Mouse (Mus musculus): ENCODE measurements around the gene C77080. TPM values are rescaled to one million over a fixed set of nuclear protein-coding genes. Genes with fewer than 3 reads are reported as not detected.
A peak's percentile ranks its signal among the peaks of the same experiment; 100 is the strongest.

The C77080 gene
- polyA plus RNA-seq, 1 experiment: 2.9 TPM

- DNase-seq (ENCODE audit: low read depth in 1 of 2, low spot score in 2 of 2): no peak
- TF ChIP-seq POLR2A (IDR thresholded peaks at IDR 0.05; ENCODE audit: low read depth, low read length) (no peak), CTCF (IDR thresholded peaks at IDR 0.05; ENCODE audit: extremely low read depth, insufficient read depth, insufficient read length, insufficient replicate concordance) (no peak)
- Histone ChIP-seq H3K27me3 (ENCODE audit: control insufficient read depth, insufficient read depth, low read length) (peaks cover 9% of the 10 kb centered on the region), H3K36me3 (ENCODE audit: control insufficient read depth, insufficient read depth, low read length) (no peaks in the 10 kb centered on the region), H3K4me1 (ENCODE audit: control insufficient read depth, insufficient read depth, insufficient read length) (peaks cover 6% of the 10 kb centered on the region), H3K27ac (ENCODE audit: insufficient read depth, low read length) (no peak overlapping the region), H3K4me3 (ENCODE audit: extremely low read depth, insufficient read depth, insufficient read length) (peak overlapping the region; percentile 40)
- 5% methylated on average over 28 of the region's 28 CpGs for WGBS
Observed at GRCm38 (mm10) chr4:129286683-129287471, 25.7 kb upstream of the C77080 start.

- Histone ChIP-seq H3K27ac (ENCODE audit: insufficient read depth, low read length) (no peak overlapping the region), H3K4me1 (ENCODE audit: control insufficient read depth, insufficient read depth, insufficient read length) (peaks cover 6% of the 10 kb centered on the region), H3K36me3 (ENCODE audit: control insufficient read depth, insufficient read depth, low read length) (no peaks in the 10 kb centered on the region), H3K4me3 (ENCODE audit: extremely low read depth, insufficient read depth, insufficient read length) (no peak overlapping the region), H3K27me3 (ENCODE audit: control insufficient read depth, insufficient read depth, low read length) (peaks cover 9% of the 10 kb centered on the region)
- 34% methylated on average over 5 of the region's 5 CpGs for WGBS
- DNase-seq (ENCODE audit: low read depth in 1 of 2, low spot score in 2 of 2): no peak
- TF ChIP-seq POLR2A (IDR thresholded peaks at IDR 0.05; ENCODE audit: low read depth, low read length) (no peak), CTCF (IDR thresholded peaks at IDR 0.05; ENCODE audit: extremely low read depth, insufficient read depth, insufficient read length, insufficient replicate concordance) (no peak)
Observed at GRCm38 (mm10) chr4:129286001-129286682, 24.9 kb upstream of the C77080 start.

- Histone ChIP-seq H3K36me3 (ENCODE audit: control insufficient read depth, insufficient read depth, low read length) (no peaks in the 10 kb centered on the region), H3K4me3 (ENCODE audit: extremely low read depth, insufficient read depth, insufficient read length) (no peak overlapping the region), H3K27ac (ENCODE audit: insufficient read depth, low read length) (no peak overlapping the region), H3K4me1 (ENCODE audit: control insufficient read depth, insufficient read depth, insufficient read length) (peaks cover 6% of the 10 kb centered on the region), H3K27me3 (ENCODE audit: control insufficient read depth, insufficient read depth, low read length) (peaks cover 9% of the 10 kb centered on the region)
- TF ChIP-seq CTCF (IDR thresholded peaks at IDR 0.05; ENCODE audit: extremely low read depth, insufficient read depth, insufficient read length, insufficient replicate concordance) (no peak), POLR2A (IDR thresholded peaks at IDR 0.05; ENCODE audit: low read depth, low read length) (no peak)
- WGBS: 83% methylated on average over 2 of the region's 2 CpGs
- DNase-seq (ENCODE audit: low read depth in 1 of 2, low spot score in 2 of 2): no peak
Observed at GRCm38 (mm10) chr4:129284685-129285084, 23.5 kb upstream of the C77080 start.

- no peak overlapping the region for H3K27ac ChIP-seq (ENCODE audit: insufficient read depth, low read length)
- WGBS: 91% methylated on average over 5 of the region's 5 CpGs
- no peaks in the 10 kb centered on the region for H3K36me3 ChIP-seq (ENCODE audit: control insufficient read depth, insufficient read depth, low read length)
- peaks cover 9% of the 10 kb centered on the region for H3K27me3 ChIP-seq (ENCODE audit: control insufficient read depth, insufficient read depth, low read length)
- TF ChIP-seq POLR2A (IDR thresholded peaks at IDR 0.05; ENCODE audit: low read depth, low read length) (no peak), CTCF (IDR thresholded peaks at IDR 0.05; ENCODE audit: extremely low read depth, insufficient read depth, insufficient read length, insufficient replicate concordance) (no peak)
- no peak for DNase-seq (ENCODE audit: low read depth in 1 of 2, low spot score in 2 of 2)
- no peak overlapping the region for H3K4me3 ChIP-seq (ENCODE audit: extremely low read depth, insufficient read depth, insufficient read length)
- peaks cover 6% of the 10 kb centered on the region for H3K4me1 ChIP-seq (ENCODE audit: control insufficient read depth, insufficient read depth, insufficient read length)
Observed at GRCm38 (mm10) chr4:129283226-129283625, 22.0 kb upstream of the C77080 start.

GRCm38 (mm10) chr4:129282786-129283185, 21.6 kb upstream of the C77080 start:
- H3K27me3 ChIP-seq (ENCODE audit: control insufficient read depth, insufficient read depth, low read length): peaks cover 8% of the 10 kb centered on the region
- TF ChIP-seq CTCF (IDR thresholded peaks at IDR 0.05; ENCODE audit: extremely low read depth, insufficient read depth, insufficient read length, insufficient replicate concordance): no peak
- no peak for TF ChIP-seq POLR2A (IDR thresholded peaks at IDR 0.05; ENCODE audit: low read depth, low read length)
- H3K4me1 ChIP-seq (ENCODE audit: control insufficient read depth, insufficient read depth, insufficient read length): peaks cover 6% of the 10 kb centered on the region
- WGBS: 93% methylated on average over 5 of the region's 5 CpGs
- no peak for DNase-seq (ENCODE audit: low read depth in 1 of 2, low spot score in 2 of 2)
- H3K4me3 ChIP-seq (ENCODE audit: extremely low read depth, insufficient read depth, insufficient read length): no peak overlapping the region
- H3K36me3 ChIP-seq (ENCODE audit: control insufficient read depth, insufficient read depth, low read length): no peaks in the 10 kb centered on the region
- no peak overlapping the region for H3K27ac ChIP-seq (ENCODE audit: insufficient read depth, low read length)

- Histone ChIP-seq H3K27ac (ENCODE audit: insufficient read depth, low read length) (no peak overlapping the region), H3K4me1 (ENCODE audit: control insufficient read depth, insufficient read depth, insufficient read length) (no peaks in the 10 kb centered on the region), H3K27me3 (ENCODE audit: control insufficient read depth, insufficient read depth, low read length) (no peaks in the 10 kb centered on the region), H3K4me3 (ENCODE audit: extremely low read depth, insufficient read depth, insufficient read length) (no peak overlapping the region), H3K36me3 (ENCODE audit: control insufficient read depth, insufficient read depth, low read length) (no peaks in the 10 kb centered on the region)
- peak; percentile 69 to 87 for DNase-seq (ENCODE audit: low read depth in 1 of 2, low spot score in 2 of 2)
- WGBS: 4% methylated on average over 18 of the region's 18 CpGs
- TF ChIP-seq CTCF (IDR thresholded peaks at IDR 0.05; ENCODE audit: extremely low read depth, insufficient read depth, insufficient read length, insufficient replicate concordance) (peak; percentile 98), POLR2A (IDR thresholded peaks at IDR 0.05; ENCODE audit: low read depth, low read length) (no peak)
Observed at GRCm38 (mm10) chr4:129276453-129276865, 15.3 kb upstream of the C77080 start.

GRCm38 (mm10) chr4:129272756-129273046, 11.5 kb upstream of the C77080 start:
- Histone ChIP-seq H3K27me3 (ENCODE audit: control insufficient read depth, insufficient read depth, low read length) (no peaks in the 10 kb centered on the region), H3K36me3 (ENCODE audit: control insufficient read depth, insufficient read depth, low read length) (no peaks in the 10 kb centered on the region), H3K27ac (ENCODE audit: insufficient read depth, low read length) (no peak overlapping the region), H3K4me1 (ENCODE audit: control insufficient read depth, insufficient read depth, insufficient read length) (no peaks in the 10 kb centered on the region), H3K4me3 (ENCODE audit: extremely low read depth, insufficient read depth, insufficient read length) (no peak overlapping the region)
- no peak for DNase-seq (ENCODE audit: low read depth in 1 of 2, low spot score in 2 of 2)
- no peak for TF ChIP-seq CTCF (IDR thresholded peaks at IDR 0.05; ENCODE audit: extremely low read depth, insufficient read depth, insufficient read length, insufficient replicate concordance)
- no peak for TF ChIP-seq POLR2A (IDR thresholded peaks at IDR 0.05; ENCODE audit: low read depth, low read length)
- 25% methylated on average over 5 of the region's 5 CpGs for WGBS

Data from spleen, adult 2 months (tissue).